Mouse (Mus musculus): Measurements from ENCODE around the gene Baiap2. TPM values are rescaled to one million over a fixed set of nuclear protein-coding genes. Genes with fewer than 3 reads are reported as not detected.

Gene Baiap2
- polyA plus RNA-seq, 1 experiment from 2014 or later: 11.5 TPM

DNA sequence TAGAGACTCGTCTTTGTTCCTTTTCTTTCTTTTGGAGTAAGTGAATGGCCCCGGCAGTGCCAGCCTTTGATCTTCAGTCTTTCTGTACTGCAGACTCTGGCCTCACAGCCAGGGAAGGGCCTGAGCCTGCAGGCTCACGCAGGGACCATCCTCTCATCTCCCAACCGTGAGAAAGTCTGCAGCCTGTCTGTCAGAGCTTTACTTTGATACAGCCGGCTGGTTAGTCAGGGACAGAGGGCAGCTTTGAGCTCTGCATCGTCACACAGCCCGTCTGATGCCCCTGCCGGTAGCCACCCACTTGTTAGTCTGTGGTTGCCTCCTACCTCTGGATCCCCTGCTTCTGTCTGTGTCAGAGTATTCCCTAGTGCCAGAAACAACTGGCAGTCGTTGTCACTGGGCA, 22.5 kb downstream of the Baiap2 start:
- Histone ChIP-seq H3K27me3 (ENCODE audit: control insufficient read depth, insufficient read depth, low read length) (no peaks in the 10 kb centered on the region), H3K27ac (ENCODE audit: low read depth, low read length) (no peak overlapping the region), H3K4me1 (replicated peaks; ENCODE audit: control insufficient read depth, insufficient read depth, low read length) (peaks cover 5% of the 10 kb centered on the region), H3K4me3 (ENCODE audit: low read depth, low read length) (no peak overlapping the region), H3K9me3 (ENCODE audit: control insufficient read depth, low read length) (no peaks in the 10 kb centered on the region), H3K4me2 (replicated peaks; ENCODE audit: low read depth, low read length) (no peak overlapping the region), H3K36me3 (ENCODE audit: control insufficient read depth, insufficient read depth, low read length) (no peaks in the 10 kb centered on the region), H3K9ac (ENCODE audit: low read depth, low read length) (no peak overlapping the region)
- DNase-seq (ENCODE audit: low spot score) (no peak), ATAC-seq (ENCODE audit: low FRiP score) (no peak)
- 14% methylated on average over 9 of the region's 9 CpGs for WGBS

DNA sequence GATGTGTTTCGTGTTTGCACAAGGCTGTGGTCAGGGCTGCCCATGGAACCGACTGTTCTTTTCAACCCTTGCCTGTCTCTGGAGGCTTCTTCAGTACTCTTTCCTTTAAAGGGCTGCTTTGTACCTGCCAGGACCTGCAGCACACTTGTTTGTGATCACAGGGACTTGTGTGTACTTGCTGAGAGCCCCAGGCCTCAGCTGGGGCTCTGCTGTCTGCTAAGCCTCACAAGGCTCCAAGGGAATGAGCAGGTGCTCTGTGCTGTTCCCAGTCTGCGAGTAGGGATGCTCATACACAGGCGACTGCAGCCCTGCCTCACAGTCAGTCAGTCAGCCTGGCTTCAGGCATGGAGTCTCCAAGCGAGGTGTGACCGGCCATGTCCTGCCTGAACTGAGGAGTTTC, 23.7 kb downstream of the Baiap2 start:
- H3K4me1 ChIP-seq (replicated peaks; ENCODE audit: control insufficient read depth, insufficient read depth, low read length): peaks cover 10% of the 10 kb centered on the region
- no peaks in the 10 kb centered on the region for H3K27me3 ChIP-seq (ENCODE audit: control insufficient read depth, insufficient read depth, low read length)
- no peak overlapping the region for H3K4me2 ChIP-seq (replicated peaks; ENCODE audit: low read depth, low read length)
- no peak overlapping the region for H3K9ac ChIP-seq (ENCODE audit: low read depth, low read length)
- DNase-seq (ENCODE audit: low spot score) (no peak), ATAC-seq (ENCODE audit: low FRiP score) (no peak)
- H3K36me3 ChIP-seq (ENCODE audit: control insufficient read depth, insufficient read depth, low read length): no peaks in the 10 kb centered on the region
- no peak overlapping the region for H3K4me3 ChIP-seq (ENCODE audit: low read depth, low read length)
- H3K9me3 ChIP-seq (ENCODE audit: control insufficient read depth, low read length): no peaks in the 10 kb centered on the region
- 86% methylated on average over 6 of the region's 6 CpGs for WGBS
- no peak overlapping the region for H3K27ac ChIP-seq (ENCODE audit: low read depth, low read length)

DNA sequence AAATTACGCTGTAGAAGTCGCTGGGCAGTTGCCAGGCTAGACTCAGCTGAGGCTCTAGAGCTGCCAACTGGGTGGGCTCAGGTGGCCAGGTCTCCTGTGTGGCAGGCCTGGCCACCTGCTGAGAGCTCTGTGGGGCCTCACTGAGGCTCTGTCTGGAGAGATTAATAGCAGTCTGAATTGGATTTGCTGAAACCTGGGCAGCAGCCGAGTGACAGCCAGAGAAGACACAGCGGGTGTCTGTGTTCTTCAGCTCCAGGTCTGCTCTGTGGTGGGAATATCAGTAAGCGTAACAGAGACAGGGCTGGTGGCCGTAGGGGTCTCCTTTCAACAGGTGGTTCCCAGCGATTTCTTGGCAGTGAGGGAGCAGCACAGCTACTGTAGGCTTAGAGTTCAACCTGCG, 24.8 kb downstream of the Baiap2 start:
- Histone ChIP-seq H3K9ac (ENCODE audit: low read depth, low read length) (no peak overlapping the region), H3K4me3 (ENCODE audit: low read depth, low read length) (no peak overlapping the region), H3K9me3 (ENCODE audit: control insufficient read depth, low read length) (no peaks in the 10 kb centered on the region), H3K4me1 (replicated peaks; ENCODE audit: control insufficient read depth, insufficient read depth, low read length) (peaks cover 10% of the 10 kb centered on the region), H3K27me3 (ENCODE audit: control insufficient read depth, insufficient read depth, low read length) (no peaks in the 10 kb centered on the region), H3K36me3 (ENCODE audit: control insufficient read depth, insufficient read depth, low read length) (no peaks in the 10 kb centered on the region), H3K4me2 (replicated peaks; ENCODE audit: low read depth, low read length) (no peak overlapping the region), H3K27ac (ENCODE audit: low read depth, low read length) (no peak overlapping the region)
- DNase-seq (ENCODE audit: low spot score) (no peak), ATAC-seq (ENCODE audit: low FRiP score) (no peak)
- 75% methylated on average over 8 of the region's 8 CpGs for WGBS

DNA sequence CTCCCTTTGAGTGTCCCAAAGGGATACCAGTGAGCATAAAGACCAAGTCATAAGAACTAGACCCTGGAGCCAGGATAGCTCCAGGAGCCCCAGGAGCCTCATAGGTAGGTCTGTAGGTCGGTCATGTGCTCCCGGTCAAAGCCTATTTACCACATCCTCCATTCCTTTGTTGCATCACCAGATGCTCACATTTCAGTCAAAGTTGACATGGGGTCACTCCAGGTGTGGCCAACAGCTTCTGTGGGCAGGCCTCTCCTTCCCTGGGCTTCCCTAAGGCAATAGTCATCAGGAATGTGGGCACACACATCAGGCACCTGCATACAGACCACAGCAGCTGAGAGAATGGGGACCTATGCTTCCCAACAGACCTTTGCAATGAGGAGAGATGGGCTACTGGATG, 25.3 kb downstream of the Baiap2 start:
- Histone ChIP-seq H3K4me1 (replicated peaks; ENCODE audit: control insufficient read depth, insufficient read depth, low read length) (peaks cover 10% of the 10 kb centered on the region), H3K27me3 (ENCODE audit: control insufficient read depth, insufficient read depth, low read length) (no peaks in the 10 kb centered on the region), H3K27ac (ENCODE audit: low read depth, low read length) (no peak overlapping the region), H3K4me3 (ENCODE audit: low read depth, low read length) (no peak overlapping the region), H3K9ac (ENCODE audit: low read depth, low read length) (no peak overlapping the region), H3K9me3 (ENCODE audit: control insufficient read depth, low read length) (no peaks in the 10 kb centered on the region), H3K36me3 (ENCODE audit: control insufficient read depth, insufficient read depth, low read length) (no peaks in the 10 kb centered on the region), H3K4me2 (replicated peaks; ENCODE audit: low read depth, low read length) (no peak overlapping the region)
- WGBS: 95% methylated on average over 2 of the region's 2 CpGs
- DNase-seq (ENCODE audit: low spot score) (no peak), ATAC-seq (ENCODE audit: low FRiP score) (no peak)

DNA sequence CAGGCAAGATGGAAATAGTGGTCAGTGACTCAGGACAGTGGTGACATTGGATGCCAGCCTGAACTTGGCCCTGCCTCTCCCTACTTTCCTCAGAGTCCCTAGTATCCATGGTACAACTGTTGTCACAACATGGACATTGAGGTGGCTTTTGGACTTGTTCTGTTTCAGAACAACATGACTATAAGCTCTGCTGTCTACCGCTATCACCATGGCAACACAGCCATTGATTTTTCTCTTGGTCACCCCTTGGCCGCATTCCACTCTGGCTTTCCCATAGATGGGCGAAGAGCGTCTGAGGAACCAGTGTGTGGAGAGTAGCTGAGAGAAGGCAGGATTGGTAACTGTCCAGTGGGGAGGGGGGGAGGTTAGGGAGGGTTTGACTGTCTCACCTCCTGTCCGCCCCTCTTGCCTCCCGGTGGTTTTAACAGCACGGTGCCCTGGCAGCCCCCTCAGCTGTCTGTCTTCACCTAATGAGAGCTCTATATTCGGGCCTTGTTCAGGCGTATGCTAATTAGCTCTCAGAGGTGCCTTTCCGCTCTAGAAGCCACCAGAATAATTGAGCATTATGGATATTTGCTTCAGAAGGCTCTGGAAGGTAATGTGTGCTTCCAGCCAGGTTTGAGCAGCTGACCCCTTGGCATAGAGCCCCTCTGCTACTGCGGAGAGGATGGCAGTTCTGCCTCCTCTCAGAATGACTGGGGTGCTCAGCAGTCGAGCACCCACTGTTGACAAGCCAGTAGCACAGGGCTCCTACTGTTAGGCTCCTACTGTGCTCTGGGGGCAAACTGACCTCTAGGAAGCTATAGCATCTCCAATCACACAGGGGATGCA, 27.7 kb downstream of the Baiap2 start:
- 47% methylated on average over 12 of the region's 12 CpGs for WGBS
- no peak overlapping the region for H3K4me3 ChIP-seq (ENCODE audit: low read depth, low read length)
- H3K27ac ChIP-seq (ENCODE audit: low read depth, low read length): 0 out of 2 replicates have a peak overlapping the region, but pooled peaks have one; percentile 39
- no peak overlapping the region for H3K4me2 ChIP-seq (replicated peaks; ENCODE audit: low read depth, low read length)
- H3K27me3 ChIP-seq (ENCODE audit: control insufficient read depth, insufficient read depth, low read length): no peaks in the 10 kb centered on the region
- H3K4me1 ChIP-seq (replicated peaks; ENCODE audit: control insufficient read depth, insufficient read depth, low read length): peaks cover 7% of the 10 kb centered on the region
- 0 out of 2 replicates have a peak overlapping the region, but pooled peaks have one; percentile 7 for H3K9ac ChIP-seq (ENCODE audit: low read depth, low read length)
- ATAC-seq (ENCODE audit: low FRiP score): no peak
- no peaks in the 10 kb centered on the region for H3K9me3 ChIP-seq (ENCODE audit: control insufficient read depth, low read length)
- H3K36me3 ChIP-seq (ENCODE audit: control insufficient read depth, insufficient read depth, low read length): no peaks in the 10 kb centered on the region
- peak; percentile 41 for DNase-seq (ENCODE audit: low spot score)

DNA sequence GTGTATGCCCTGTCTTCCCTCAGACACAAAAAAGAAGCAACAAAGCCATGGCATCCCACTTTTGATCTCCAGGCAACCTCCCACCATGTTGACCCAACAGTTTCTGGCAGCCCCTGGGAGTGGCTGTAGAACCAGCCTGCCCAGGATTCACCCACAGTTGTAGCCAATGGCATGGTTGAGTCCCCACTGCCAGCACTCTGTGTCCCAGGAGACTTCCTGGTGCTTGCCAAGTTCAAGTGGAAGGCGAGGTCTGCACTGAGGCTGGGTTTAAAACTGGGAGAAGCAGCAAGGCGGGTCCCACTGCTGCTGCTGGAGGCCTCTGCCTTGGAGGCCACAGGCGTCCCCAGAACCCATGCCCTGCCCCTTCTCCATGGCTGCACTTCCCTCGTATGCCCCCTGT, 31.2 kb downstream of the Baiap2 start:
- Histone ChIP-seq H3K4me1 (replicated peaks; ENCODE audit: control insufficient read depth, insufficient read depth, low read length) (peaks cover 7% of the 10 kb centered on the region), H3K9ac (ENCODE audit: low read depth, low read length) (no peak overlapping the region), H3K4me2 (replicated peaks; ENCODE audit: low read depth, low read length) (no peak overlapping the region), H3K9me3 (ENCODE audit: control insufficient read depth, low read length) (no peaks in the 10 kb centered on the region), H3K27ac (ENCODE audit: low read depth, low read length) (no peak overlapping the region), H3K27me3 (ENCODE audit: control insufficient read depth, insufficient read depth, low read length) (no peaks in the 10 kb centered on the region), H3K4me3 (ENCODE audit: low read depth, low read length) (no peak overlapping the region), H3K36me3 (ENCODE audit: control insufficient read depth, insufficient read depth, low read length) (no peaks in the 10 kb centered on the region)
- ATAC-seq (ENCODE audit: low FRiP score): no peak
- 82% methylated on average over 4 of the region's 4 CpGs for WGBS
- DNase-seq (ENCODE audit: low spot score): no peak

DNA sequence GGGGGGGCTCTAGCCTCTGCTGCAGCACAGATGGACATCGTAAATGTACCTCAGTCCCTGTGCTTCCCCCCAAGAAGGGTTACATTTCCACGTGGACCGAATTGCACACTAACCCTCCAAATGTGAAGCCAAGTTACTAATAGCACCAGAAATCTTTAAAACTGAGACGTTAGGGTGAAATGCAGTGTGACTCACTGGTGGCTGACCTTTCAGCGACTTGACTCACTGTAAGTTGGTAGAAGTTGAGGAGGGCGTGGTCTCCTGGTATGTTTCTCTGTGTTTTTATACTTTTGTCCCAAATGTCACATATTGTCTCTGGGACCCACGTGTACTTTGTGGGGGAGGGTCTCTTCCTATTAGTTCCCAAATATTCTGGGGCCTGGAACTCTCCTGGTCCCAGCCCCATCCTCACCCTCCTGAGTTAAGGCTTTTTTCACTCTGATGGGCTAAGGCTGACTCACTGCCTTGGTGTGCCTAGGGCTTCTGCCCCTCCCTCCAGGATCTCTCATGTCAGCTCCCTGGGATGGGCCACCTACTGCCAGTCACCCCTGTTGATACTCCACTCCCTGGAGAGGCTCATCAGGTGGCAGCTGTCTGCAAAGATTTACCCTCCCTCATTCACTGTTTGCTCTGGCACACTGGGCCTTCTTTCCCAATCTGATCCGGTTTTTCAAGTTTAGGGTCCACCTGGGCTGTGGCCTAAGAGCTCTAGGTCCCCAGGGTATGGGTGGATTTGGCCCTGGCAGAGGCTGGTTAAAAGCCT, 33.4 kb downstream of the Baiap2 start:
- WGBS: 87% methylated on average over 8 of the region's 8 CpGs

DNA sequence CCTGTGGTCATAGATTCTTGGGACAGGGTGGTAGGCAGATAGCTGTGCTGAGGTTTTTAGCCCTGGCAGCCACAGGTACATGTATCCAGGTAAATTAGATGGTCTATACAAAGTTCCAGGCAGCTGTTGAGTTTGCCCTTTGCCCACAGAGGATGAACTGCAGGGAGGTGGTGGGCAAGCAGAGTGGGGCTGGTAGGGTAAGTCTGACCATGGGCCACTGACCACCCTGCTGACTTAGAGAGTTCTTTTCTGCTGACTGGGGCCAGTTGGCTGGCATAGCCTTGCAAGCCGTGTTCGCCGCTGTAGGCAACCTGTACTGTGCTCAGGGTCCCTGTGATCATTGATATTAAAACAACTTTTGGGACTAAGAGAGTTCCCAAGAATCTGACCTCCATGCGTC, 36.1 kb downstream of the Baiap2 start:
- H3K4me1 ChIP-seq (replicated peaks; ENCODE audit: control insufficient read depth, insufficient read depth, low read length): no peaks in the 10 kb centered on the region
- no peaks in the 10 kb centered on the region for H3K27me3 ChIP-seq (ENCODE audit: control insufficient read depth, insufficient read depth, low read length)
- no peak overlapping the region for H3K9ac ChIP-seq (ENCODE audit: low read depth, low read length)
- no peak overlapping the region for H3K4me2 ChIP-seq (replicated peaks; ENCODE audit: low read depth, low read length)
- no peaks in the 10 kb centered on the region for H3K9me3 ChIP-seq (ENCODE audit: control insufficient read depth, low read length)
- H3K27ac ChIP-seq (ENCODE audit: low read depth, low read length): no peak overlapping the region
- 96% methylated on average over 4 of the region's 4 CpGs for WGBS
- H3K4me3 ChIP-seq (ENCODE audit: low read depth, low read length): no peak overlapping the region
- ATAC-seq (ENCODE audit: low FRiP score): no peak
- H3K36me3 ChIP-seq (ENCODE audit: control insufficient read depth, insufficient read depth, low read length): no peaks in the 10 kb centered on the region
- no peak for DNase-seq (ENCODE audit: low spot score)

More for the DNA sequence above, 33.4 kb downstream of the Baiap2 start:
- no peak for ATAC-seq (ENCODE audit: low FRiP score)
- H3K9me3 ChIP-seq (ENCODE audit: control insufficient read depth, low read length): no peaks in the 10 kb centered on the region
- no peaks in the 10 kb centered on the region for H3K27me3 ChIP-seq (ENCODE audit: control insufficient read depth, insufficient read depth, low read length)
- no peak overlapping the region for H3K4me2 ChIP-seq (replicated peaks; ENCODE audit: low read depth, low read length)
- no peaks in the 10 kb centered on the region for H3K4me1 ChIP-seq (replicated peaks; ENCODE audit: control insufficient read depth, insufficient read depth, low read length)
- no peak overlapping the region for H3K27ac ChIP-seq (ENCODE audit: low read depth, low read length)
- no peak overlapping the region for H3K9ac ChIP-seq (ENCODE audit: low read depth, low read length)
- no peak for DNase-seq (ENCODE audit: low spot score)
- H3K36me3 ChIP-seq (ENCODE audit: control insufficient read depth, insufficient read depth, low read length): no peaks in the 10 kb centered on the region
- no peak overlapping the region for H3K4me3 ChIP-seq (ENCODE audit: low read depth, low read length)
